Mouse (Mus musculus): Measurements from ENCODE around the gene Tmem100. TPM values are rescaled to one million over a fixed set of nuclear protein-coding genes. Genes with fewer than 3 reads are reported as not detected.

Gene Tmem100
- polyA plus RNA-seq, 1 experiment from 2014 or later: 16.3 TPM

- no peak for ATAC-seq
- WGBS: 88% methylated on average over 3 of the region's 3 CpGs
- Histone ChIP-seq H3K36me3 (no peaks in the 10 kb centered on the region), H3K4me2 (replicated peaks) (no peak overlapping the region), H3K27ac (no peak overlapping the region), H3K4me3 (replicated peaks) (no peak overlapping the region), H3K9ac (no peak overlapping the region), H3K4me1 (replicated peaks) (no peaks in the 10 kb centered on the region), H3K9me3 (no peaks in the 10 kb centered on the region), H3K27me3 (replicated peaks) (no peaks in the 10 kb centered on the region)
Measured at GRCm38 (mm10) chr11:90076666-90077065, 46.5 kb downstream of the Tmem100 start.

GRCm38 (mm10) chr11:90080678-90081267, 50.6 kb downstream of the Tmem100 start:
- ATAC-seq: no peak
- Histone ChIP-seq H3K27ac (no peak overlapping the region), H3K4me2 (replicated peaks) (no peak overlapping the region), H3K4me3 (replicated peaks) (no peak overlapping the region), H3K36me3 (no peaks in the 10 kb centered on the region), H3K4me1 (replicated peaks) (no peaks in the 10 kb centered on the region), H3K27me3 (replicated peaks) (no peaks in the 10 kb centered on the region), H3K9me3 (no peaks in the 10 kb centered on the region), H3K9ac (no peak overlapping the region)
- WGBS: 72% methylated on average over 3 of the region's 3 CpGs

- no peaks in the 10 kb centered on the region for H3K9me3 ChIP-seq
Measured at GRCm38 (mm10) chr11:90081820-90082596, 51.9 kb downstream of the Tmem100 start.

GRCm38 (mm10) chr11:90083042-90083441, 52.9 kb downstream of the Tmem100 start:
- no peak overlapping the region for H3K4me2 ChIP-seq (replicated peaks)
- no peaks in the 10 kb centered on the region for H3K4me1 ChIP-seq (replicated peaks)
- H3K9ac ChIP-seq: no peak overlapping the region
- H3K4me3 ChIP-seq (replicated peaks): no peak overlapping the region
- H3K27me3 ChIP-seq (replicated peaks): no peaks in the 10 kb centered on the region
- H3K27ac ChIP-seq: no peak overlapping the region
- H3K36me3 ChIP-seq: no peaks in the 10 kb centered on the region
- ATAC-seq: no peak
- WGBS: 81% methylated on average over 3 of the region's 3 CpGs
- no peaks in the 10 kb centered on the region for H3K9me3 ChIP-seq

More at GRCm38 (mm10) chr11:90081820-90082596, 51.9 kb downstream of the Tmem100 start:
- no peaks in the 10 kb centered on the region for H3K4me1 ChIP-seq (replicated peaks)
- 68% methylated on average over 10 of the region's 10 CpGs for WGBS
- H3K27ac ChIP-seq: no peak overlapping the region
- no peak for ATAC-seq
- no peaks in the 10 kb centered on the region for H3K27me3 ChIP-seq (replicated peaks)
- H3K9ac ChIP-seq: no peak overlapping the region
- H3K4me2 ChIP-seq (replicated peaks): no peak overlapping the region
- H3K36me3 ChIP-seq: no peaks in the 10 kb centered on the region
- H3K4me3 ChIP-seq (replicated peaks): no peak overlapping the region

- H3K4me1 ChIP-seq (replicated peaks): no peaks in the 10 kb centered on the region
- no peaks in the 10 kb centered on the region for H3K9me3 ChIP-seq
- H3K27me3 ChIP-seq (replicated peaks): no peaks in the 10 kb centered on the region
- H3K9ac ChIP-seq: no peak overlapping the region
- no peaks in the 10 kb centered on the region for H3K36me3 ChIP-seq
- no peak for ATAC-seq
- no peak overlapping the region for H3K4me2 ChIP-seq (replicated peaks)
- WGBS: 52% methylated on average over 5 of the region's 5 CpGs
- no peak overlapping the region for H3K4me3 ChIP-seq (replicated peaks)
- no peak overlapping the region for H3K27ac ChIP-seq
Measured at GRCm38 (mm10) chr11:90084166-90084565, 54.0 kb downstream of the Tmem100 start.

Other genes starting within 250 kb of the Tmem100 start
- gene Pctp, start 27.5 kb upstream of the Tmem100 start, polyA plus RNA-seq (2015; fragmentation: Nextera tagmentation; extraction: Ambion mirVana): 19.7 and 20.3 TPM in 2 replicates
- 9.8 and 12.3 TPM in 2 replicates for gene Gm45716, start 157.3 kb downstream of the Tmem100 start, polyA plus RNA-seq (2015; fragmentation: Nextera tagmentation; extraction: Ambion mirVana)
- 46.7 and 52.6 TPM in 2 replicates for gene Mmd, start 219.1 kb downstream of the Tmem100 start, polyA plus RNA-seq (2015; fragmentation: Nextera tagmentation; extraction: Ambion mirVana)